Mouse (Mus musculus): ENCODE measurements around the gene Ptbp1.

Gene Ptbp1

GRCm38 (mm10) chr10:79834769-79835398 lies 19.3 kb upstream of the Ptbp1 start:
- DNase-seq (ENCODE audit: low spot score), result peak; percentile 59

DNA sequence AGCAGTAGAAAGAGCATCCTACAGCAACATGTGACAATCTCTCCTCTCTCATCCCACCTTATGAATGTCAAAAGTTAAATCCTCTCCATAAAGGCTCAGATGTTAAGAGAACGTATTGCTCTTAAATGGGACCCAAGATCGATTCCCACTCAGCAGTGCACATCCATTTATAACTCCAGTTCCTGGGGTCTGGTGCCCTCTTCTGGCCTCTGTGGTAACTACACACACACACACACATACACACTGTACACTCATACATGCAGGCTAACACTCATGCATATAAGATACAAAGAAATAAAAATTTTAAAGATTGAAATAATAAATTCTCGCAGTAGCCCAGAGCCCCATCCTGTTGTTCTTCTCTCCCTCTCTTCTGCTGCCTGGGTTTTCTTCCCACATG lies 17.3 kb upstream of the Ptbp1 start:
- no peak for DNase-seq (ENCODE audit: low spot score)

GRCm38 (mm10) chr10:79838151-79838550 lies 16.1 kb upstream of the Ptbp1 start:
- no peak for DNase-seq (ENCODE audit: low spot score)

- DNase-seq (ENCODE audit: low spot score), result no peak
These were observed 14.1 kb upstream of the Ptbp1 start for GRCm38 (mm10) chr10:79840091-79840490.

GRCm38 (mm10) chr10:79840644-79841551 lies 13.3 kb upstream of the Ptbp1 start:
- DNase-seq (ENCODE audit: low spot score), result no peak

- no peak for DNase-seq (ENCODE audit: low spot score)
These were observed 11.9 kb upstream of the Ptbp1 start for GRCm38 (mm10) chr10:79842322-79842721.

- DNase-seq (ENCODE audit: low spot score), result no peak
These were observed 10.8 kb upstream of the Ptbp1 start for GRCm38 (mm10) chr10:79843476-79843875.

DNA sequence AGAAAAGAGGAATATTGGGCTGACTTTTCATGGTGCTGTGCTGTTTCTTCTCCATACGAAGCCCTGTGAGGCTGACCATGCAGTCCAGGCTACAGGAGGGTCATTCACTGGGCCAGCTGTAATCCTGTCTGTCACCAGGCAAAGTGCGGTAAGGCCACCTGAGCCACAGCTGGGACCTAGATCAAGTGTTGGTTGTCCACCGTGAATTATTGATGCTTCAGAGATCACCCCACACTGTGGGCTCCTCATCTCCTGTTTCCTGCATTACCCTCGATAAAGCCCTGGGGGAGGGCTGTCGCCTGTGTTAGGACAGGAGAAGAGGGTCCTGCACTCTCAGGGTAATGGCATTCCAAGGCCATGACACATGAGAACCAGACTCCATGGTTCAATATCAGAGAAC lies 7.7 kb upstream of the Ptbp1 start:
- DNase-seq (ENCODE audit: low spot score), result no peak

GRCm38 (mm10) chr10:79849941-79850628 lies 4.1 kb upstream of the Ptbp1 start:
- DNase-seq (ENCODE audit: low spot score), result no peak

DNA sequence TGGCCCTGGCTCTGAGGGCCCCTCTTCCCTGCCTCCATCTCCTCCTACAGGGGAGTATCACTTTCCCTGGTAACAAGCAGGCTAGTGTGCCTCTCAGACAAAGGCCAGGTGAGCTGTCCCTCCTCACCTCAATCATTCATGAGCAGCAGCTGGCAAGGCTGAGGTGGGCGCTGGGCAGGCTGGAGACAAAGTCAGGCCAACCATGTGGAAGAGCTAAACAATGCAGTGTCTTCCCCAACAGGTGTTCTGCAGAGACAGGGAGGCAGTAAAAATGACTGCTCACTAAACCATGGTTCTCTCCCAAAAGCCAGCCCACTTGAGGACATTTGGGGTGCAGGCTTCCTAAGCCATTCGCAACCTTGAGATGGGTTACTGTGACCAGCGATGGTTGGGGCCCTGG lies 2.6 kb upstream of the Ptbp1 start:
- DNase-seq (ENCODE audit: low spot score), result no peak

- no peak for DNase-seq (ENCODE audit: low spot score)
These were observed 2.0 kb upstream of the Ptbp1 start for GRCm38 (mm10) chr10:79852107-79852789.

DNA sequence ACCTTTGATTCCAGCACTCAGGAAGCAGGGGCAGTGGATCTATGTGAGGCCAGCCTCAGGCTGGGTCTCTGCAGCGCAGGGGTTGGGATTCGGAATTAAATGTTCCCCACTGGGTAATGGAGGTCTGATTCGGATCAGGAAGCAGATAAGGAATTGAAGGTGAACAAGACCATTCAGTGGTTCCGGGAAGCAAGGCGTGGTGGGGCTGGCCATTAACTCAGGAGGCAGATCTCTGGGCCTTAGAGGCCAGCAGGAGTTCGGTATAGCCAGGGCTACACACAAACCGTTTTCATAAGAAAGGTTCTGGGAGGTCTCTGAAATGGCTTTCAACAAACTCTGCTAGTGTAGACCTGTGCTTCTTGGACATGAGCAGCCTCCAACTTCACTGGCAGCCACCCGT lies 1.4 kb upstream of the Ptbp1 start:
- DNase-seq (ENCODE audit: low spot score), result no peak

- peak; percentile 55 for DNase-seq (ENCODE audit: low spot score)
These were observed 835 bp upstream of the Ptbp1 start for GRCm38 (mm10) chr10:79853392-79853791.

GRCm38 (mm10) chr10:79854801-79855541 lies 744 bp downstream of the Ptbp1 start:
- peak; percentile 53 for DNase-seq (ENCODE audit: low spot score)

GRCm38 (mm10) chr10:79855558-79856184 lies 1.4 kb downstream of the Ptbp1 start:
- DNase-seq (ENCODE audit: low spot score), result peak; percentile 40

- DNase-seq (ENCODE audit: low spot score), result no peak
These were observed 2.1 kb downstream of the Ptbp1 start for GRCm38 (mm10) chr10:79856280-79856679.

- no peak for DNase-seq (ENCODE audit: low spot score)
These were observed 2.7 kb downstream of the Ptbp1 start for GRCm38 (mm10) chr10:79856704-79857451.

- DNase-seq (ENCODE audit: low spot score), result no peak
These were observed 3.2 kb downstream of the Ptbp1 start for GRCm38 (mm10) chr10:79857452-79857811.

GRCm38 (mm10) chr10:79857894-79858293 lies 3.7 kb downstream of the Ptbp1 start:
- no peak for DNase-seq (ENCODE audit: low spot score)

DNA sequence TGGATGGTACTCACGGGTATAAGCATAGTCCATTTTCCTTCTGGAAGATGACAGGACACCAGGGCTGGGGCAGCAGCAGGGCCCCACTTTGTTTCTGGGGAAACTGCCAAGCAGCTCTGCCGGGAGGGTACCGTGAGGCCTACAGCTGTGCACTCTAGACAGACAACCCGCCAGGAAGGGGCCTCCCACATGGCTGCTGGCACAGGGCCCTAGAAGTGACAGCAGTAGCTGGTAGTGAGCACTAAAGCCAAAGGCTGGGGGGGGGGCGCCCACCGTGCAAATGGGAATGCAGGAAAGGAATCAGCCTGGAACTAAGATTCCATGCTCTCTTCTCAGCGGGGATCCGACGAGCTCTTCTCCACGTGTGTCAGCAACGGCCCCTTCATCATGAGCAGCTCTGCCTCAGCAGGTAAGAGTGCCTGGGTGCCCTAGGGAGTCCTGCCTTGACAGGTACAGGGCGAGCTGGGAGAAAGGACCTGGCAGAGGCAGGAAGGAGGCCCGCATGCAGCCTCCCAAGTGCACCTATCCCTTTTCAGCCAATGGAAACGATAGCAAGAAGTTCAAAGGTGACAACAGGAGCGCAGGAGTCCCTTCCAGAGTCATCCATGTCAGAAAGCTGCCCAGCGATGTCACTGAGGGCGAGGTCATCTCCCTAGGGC lies 4.3 kb downstream of the Ptbp1 start:
- DNase-seq (ENCODE audit: low spot score), result no peak
